Mouse (Mus musculus) megakaryocyte, embryonic 14.5 days (primary cell): Measurements from ENCODE around the gene Adgrl1.

Source experiments
- FLI1 ChIP-seq: IDR thresholded peaks from 2 replicates; pipeline ENCODE4 v1.6.1; 2012; ENCODE audit warnings: low read length, inconsistent platforms, mixed read lengths
- GATA1 ChIP-seq: IDR thresholded peaks from 3 replicates; pipeline ENCODE4 v1.6.1; 2012; ENCODE audit warnings: mixed read lengths, low read length, inconsistent platforms, borderline replicate concordance

DNA sequence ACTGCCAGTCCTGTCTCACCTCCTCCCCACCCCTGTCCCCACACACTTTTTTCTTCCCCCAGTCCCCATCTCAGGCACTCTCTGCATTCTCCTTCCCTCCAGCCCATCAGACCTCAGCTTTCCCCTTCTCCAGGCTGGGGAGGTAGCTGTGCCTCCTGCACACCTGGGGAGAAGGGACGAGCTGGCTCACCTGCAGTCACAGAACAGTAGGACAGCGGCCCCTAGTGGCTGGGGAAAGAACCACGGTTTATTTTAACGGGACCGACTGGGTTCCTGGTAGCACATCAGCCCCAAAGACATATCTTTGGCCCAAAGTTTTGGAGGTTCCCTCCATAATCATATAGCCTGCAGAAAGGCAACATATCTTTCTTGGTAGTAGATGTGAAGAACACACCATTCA, 6.0 kb upstream of the Adgrl1 start:
- no peak for TF ChIP-seq GATA1
- TF ChIP-seq FLI1, result no peak
